ENCODE assay signal across 27 mouse cellular contexts in the genomic region with DNA sequence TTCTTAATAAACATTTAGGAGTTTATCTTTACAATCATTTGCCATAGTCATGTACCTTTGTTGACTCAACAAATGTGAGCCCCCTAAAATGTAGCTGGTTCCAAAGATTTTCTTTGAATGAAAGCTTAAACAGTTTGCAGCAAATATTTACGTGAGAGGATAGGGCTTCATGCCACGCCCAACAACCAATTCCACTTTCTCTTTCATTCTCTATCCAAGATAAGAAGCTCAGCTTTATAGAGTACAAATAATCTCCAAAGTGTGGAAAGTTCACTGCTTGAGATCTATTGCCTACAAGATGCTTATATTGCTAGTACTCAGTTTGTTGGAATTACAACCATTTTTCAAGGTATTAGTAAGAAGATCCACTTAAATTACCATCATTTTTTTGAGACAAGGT.
DNase-seq lines count a peak whose midpoint lies in the region; ATAC-seq and TF ChIP-seq lines count a peak whose summit lies in the region.
"Had no signal": no experiment of that assay in that cellular context is flagged by ENCODE, and none has a peak within 500 bp of the region (broad histone marks: within the 10 kb centered on the region; RNA-seq: fewer than 3 reads in every experiment).

No protein-coding gene starts in this region.

- H3K27ac ChIP-seq in intestine, postnatal 0 days (ENCODE audit: low read depth, low read length) = no peak overlapping the region
- no peak overlapping the region for H3K27ac ChIP-seq in intestine, embryonic 16.5 days (ENCODE audit: low read length)
- no peak overlapping the region for H3K27ac ChIP-seq in midbrain, embryonic 11.5 days (ENCODE audit: low read depth, low read length)
- no peak overlapping the region for H3K27ac ChIP-seq in midbrain, postnatal 0 days (ENCODE audit: low read depth, low read length)
- H3K27ac ChIP-seq in heart, embryonic 12.5 days (ENCODE audit: poor library complexity, severe bottlenecking) = no peak overlapping the region
- H3K27ac ChIP-seq: forebrain, embryonic 13.5 days; hindbrain, embryonic 15.5 days; intestine, embryonic 15.5 days; limb, embryonic 10.5 days; limb, embryonic 15.5 days; midbrain, embryonic 12.5 days; stomach, embryonic 15.5 days had no signal

- TF ChIP-seq CTCF in intestine, postnatal 0 days (IDR thresholded peaks at IDR 0.05; ENCODE audit: low read depth) = no peak
- TF ChIP-seq CTCF in midbrain, postnatal 0 days (IDR thresholded peaks at IDR 0.05) = no peak

- no peaks in the 10 kb centered on the region for H3K9me3 ChIP-seq in intestine, postnatal 0 days (ENCODE audit: control insufficient read depth)
- no peaks in the 10 kb centered on the region for H3K9me3 ChIP-seq in intestine, embryonic 16.5 days (ENCODE audit: control insufficient read depth, low read length)
- no peaks in the 10 kb centered on the region for H3K9me3 ChIP-seq in midbrain, embryonic 11.5 days (ENCODE audit: control insufficient read depth, low read length)
- H3K9me3 ChIP-seq in midbrain, postnatal 0 days (ENCODE audit: low read length) = no peaks in the 10 kb centered on the region
- H3K9me3 ChIP-seq in heart, embryonic 12.5 days (replicated peaks) = no peaks in the 10 kb centered on the region
- H3K9me3 ChIP-seq: forebrain, embryonic 13.5 days; hindbrain, embryonic 15.5 days; intestine, embryonic 15.5 days; limb, embryonic 10.5 days; limb, embryonic 15.5 days; midbrain, embryonic 12.5 days; stomach, embryonic 15.5 days had no signal

- H3K4me2 ChIP-seq in intestine, postnatal 0 days (replicated peaks; ENCODE audit: low read depth) = peak overlapping the region; percentile 27; the same call in 1 of the 2 replicates
- H3K4me2 ChIP-seq in intestine, embryonic 16.5 days (ENCODE audit: low read depth, low read length) = no peak overlapping the region
- H3K4me2 ChIP-seq in midbrain, embryonic 11.5 days = no peak overlapping the region
- no peak overlapping the region for H3K4me2 ChIP-seq in midbrain, postnatal 0 days (ENCODE audit: low read depth, low read length, poor library complexity, severe bottlenecking)
- no peak overlapping the region for H3K4me2 ChIP-seq in heart, embryonic 12.5 days
- H3K4me2 ChIP-seq: forebrain, embryonic 13.5 days; heart, embryonic 11.5 days; hindbrain, embryonic 15.5 days; intestine, embryonic 15.5 days; limb, embryonic 15.5 days; midbrain, embryonic 12.5 days; stomach, embryonic 15.5 days had no signal

- no peaks in the 10 kb centered on the region for H3K4me1 ChIP-seq in intestine, postnatal 0 days (replicated peaks; ENCODE audit: control insufficient read depth, insufficient read depth, low read length)
- no peaks in the 10 kb centered on the region for H3K4me1 ChIP-seq in intestine, embryonic 16.5 days (ENCODE audit: control insufficient read depth, insufficient read depth, low read length)
- peaks cover 2% of the 10 kb centered on the region; the same call in 1 of the 2 replicates for H3K4me1 ChIP-seq in midbrain, embryonic 11.5 days (ENCODE audit: control insufficient read depth, insufficient read depth, low read length)
- H3K4me1 ChIP-seq in midbrain, postnatal 0 days (ENCODE audit: insufficient read depth, low read length) = no peaks in the 10 kb centered on the region
- H3K4me1 ChIP-seq in heart, embryonic 12.5 days (replicated peaks) = no peaks in the 10 kb centered on the region
- H3K4me1 ChIP-seq: forebrain, embryonic 13.5 days; hindbrain, embryonic 15.5 days; intestine, embryonic 15.5 days; limb, embryonic 10.5 days; limb, embryonic 15.5 days; midbrain, embryonic 12.5 days; stomach, embryonic 15.5 days had no signal

- no peaks in the 10 kb centered on the region for H3K36me3 ChIP-seq in intestine, postnatal 0 days (ENCODE audit: control insufficient read depth, insufficient read depth)
- no peaks in the 10 kb centered on the region for H3K36me3 ChIP-seq in intestine, embryonic 16.5 days (ENCODE audit: control insufficient read depth, insufficient read depth, low read length)
- no peaks in the 10 kb centered on the region for H3K36me3 ChIP-seq in midbrain, embryonic 11.5 days (ENCODE audit: control insufficient read depth, insufficient read depth, low read length)
- no peaks in the 10 kb centered on the region for H3K36me3 ChIP-seq in midbrain, postnatal 0 days (ENCODE audit: insufficient read depth, low read length)
- no peaks in the 10 kb centered on the region for H3K36me3 ChIP-seq in heart, embryonic 12.5 days
- H3K36me3 ChIP-seq: hindbrain, embryonic 15.5 days; intestine, embryonic 15.5 days; limb, embryonic 10.5 days; limb, embryonic 15.5 days; midbrain, embryonic 12.5 days; stomach, embryonic 15.5 days had no signal

- WGBS in intestine, postnatal 0 days = 49% methylated on average over 2 of the region's 2 CpGs
- 46% methylated on average over 2 of the region's 2 CpGs for WGBS in intestine, embryonic 16.5 days
- 76% methylated on average over 2 of the region's 2 CpGs for WGBS in midbrain, embryonic 11.5 days
- WGBS in midbrain, postnatal 0 days = 77% methylated on average over 2 of the region's 2 CpGs
- WGBS in heart, embryonic 12.5 days = 69% methylated on average over 2 of the region's 2 CpGs

- peak; percentile 84 for DNase-seq in midbrain, embryonic 11.5 days (ENCODE audit: low spot score, missing footprints)
- DNase-seq in midbrain, postnatal 0 days (ENCODE audit: low spot score) = no peak
- peak; percentile 13 for DNase-seq in naive thymus-derived CD4-positive, alpha-beta T cell, adult 2 months (ENCODE audit: low read depth)
- no peak for DNase-seq in testis, postnatal 10 days (ENCODE audit: low spot score)
- DNase-seq: adrenal gland, postnatal 25 days; cerebellum, adult 18-20 months; cerebellum, postnatal 36 days; gastrocnemius, postnatal 25 days; heart, adult 18-20 months; kidney, adult 9 months; kidney, postnatal 14 days; layer of hippocampus, adult 9-11 months; right cerebral cortex, postnatal 25 days; thymus, postnatal 14 days had no signal

- H3K4me3 ChIP-seq in intestine, postnatal 0 days (ENCODE audit: low read depth, low read length) = no peak overlapping the region
- no peak overlapping the region for H3K4me3 ChIP-seq in intestine, embryonic 16.5 days (ENCODE audit: low read length)
- no peak overlapping the region for H3K4me3 ChIP-seq in midbrain, embryonic 11.5 days (ENCODE audit: low read depth, low read length)
- no peak overlapping the region for H3K4me3 ChIP-seq in midbrain, postnatal 0 days (ENCODE audit: low read depth, low read length)
- no peak overlapping the region for H3K4me3 ChIP-seq in heart, embryonic 12.5 days
- H3K4me3 ChIP-seq: forebrain, embryonic 13.5 days; hindbrain, embryonic 15.5 days; intestine, embryonic 15.5 days; limb, embryonic 10.5 days; limb, embryonic 15.5 days; midbrain, embryonic 12.5 days; stomach, embryonic 15.5 days had no signal

- no peak overlapping the region for H3K9ac ChIP-seq in intestine, postnatal 0 days (ENCODE audit: low read depth, low read length)
- H3K9ac ChIP-seq in intestine, embryonic 16.5 days (ENCODE audit: low read depth, low read length) = no peak overlapping the region
- H3K9ac ChIP-seq in midbrain, embryonic 11.5 days (ENCODE audit: low read length) = no peak overlapping the region
- no peak overlapping the region for H3K9ac ChIP-seq in midbrain, postnatal 0 days (replicated peaks; ENCODE audit: low read length, poor library complexity, severe bottlenecking)
- no peak overlapping the region for H3K9ac ChIP-seq in heart, embryonic 12.5 days
- H3K9ac ChIP-seq: forebrain, embryonic 13.5 days; hindbrain, embryonic 15.5 days; intestine, embryonic 15.5 days; limb, embryonic 15.5 days; midbrain, embryonic 12.5 days; stomach, embryonic 15.5 days had no signal

- no peaks in the 10 kb centered on the region for H3K27me3 ChIP-seq in intestine, postnatal 0 days (replicated peaks; ENCODE audit: control insufficient read depth, insufficient read depth, low read length)
- no peaks in the 10 kb centered on the region for H3K27me3 ChIP-seq in intestine, embryonic 16.5 days (replicated peaks; ENCODE audit: control insufficient read depth, insufficient read depth, low read length)
- no peaks in the 10 kb centered on the region for H3K27me3 ChIP-seq in midbrain, embryonic 11.5 days (ENCODE audit: control insufficient read depth, insufficient read depth, low read length)
- no peaks in the 10 kb centered on the region for H3K27me3 ChIP-seq in midbrain, postnatal 0 days (ENCODE audit: insufficient read depth, low read length)
- no peaks in the 10 kb centered on the region for H3K27me3 ChIP-seq in heart, embryonic 12.5 days (replicated peaks)
- H3K27me3 ChIP-seq: hindbrain, embryonic 15.5 days; intestine, embryonic 15.5 days; limb, embryonic 15.5 days; midbrain, embryonic 12.5 days; stomach, embryonic 15.5 days had no signal

- peak; percentile 56; the same call in 1 of the 2 replicates for ATAC-seq in intestine, postnatal 0 days
- no peak for ATAC-seq in intestine, embryonic 16.5 days
- ATAC-seq in midbrain, embryonic 11.5 days (ENCODE audit: low FRiP score) = no peak
- ATAC-seq in midbrain, postnatal 0 days (ENCODE audit: low FRiP score) = no peak
- peak; percentile 93 for ATAC-seq in activated CD4-positive, CD25-positive, alpha-beta regulatory T cell, adult 4 months
- ATAC-seq in heart, embryonic 12.5 days (ENCODE audit: insufficient number of reproducible peaks, low FRiP score) = no peak
- ATAC-seq: forebrain, embryonic 13.5 days; intestine, embryonic 15.5 days; lung, postnatal 0 days had no signal

Comparison
In these comparisons a context has a peak if more than half of its experiments do, and no peak if none do; other contexts are left out.
1. ATAC-seq: peak in intestine, postnatal 0 days (single experiment) and activated CD4-positive, CD25-positive, alpha-beta regulatory T cell, adult 4 months (single experiment); none in intestine, embryonic 16.5 days (single experiment), midbrain, embryonic 11.5 days (single experiment), midbrain, postnatal 0 days (single experiment) and heart, embryonic 12.5 days (single experiment).
2. DNase-seq: peak in midbrain, embryonic 11.5 days (single experiment) and naive thymus-derived CD4-positive, alpha-beta T cell, adult 2 months (single experiment); none in midbrain, postnatal 0 days (single experiment) and testis, postnatal 10 days (single experiment).